26 mouse cellular contexts compared by ENCODE assay signal in genomic region chr8:118357596-118357995, GRCm38 (mm10).
DNase-seq lines count a peak whose midpoint lies in the region; ATAC-seq lines count a peak whose summit lies in the region.
"Had no signal": no experiment of that assay in that cellular context is flagged by ENCODE, and none has a peak within 500 bp of the region (broad histone marks: within the 10 kb centered on the region; RNA-seq: fewer than 3 reads in every experiment).

No protein-coding gene starts in this region.

- no peaks in the 10 kb centered on the region for H3K36me3 ChIP-seq in forebrain, embryonic 15.5 days
- H3K36me3 ChIP-seq: embryonic facial prominence, embryonic 12.5 days; embryonic facial prominence, embryonic 15.5 days; heart, embryonic 12.5 days; heart, embryonic 15.5 days; hindbrain, embryonic 10.5 days; hindbrain, embryonic 13.5 days had no signal

- H3K9ac ChIP-seq in forebrain, embryonic 15.5 days (replicated peaks): no peak overlapping the region
- H3K9ac ChIP-seq: embryonic facial prominence, embryonic 12.5 days; embryonic facial prominence, embryonic 15.5 days; heart, embryonic 12.5 days; heart, embryonic 15.5 days; hindbrain, embryonic 13.5 days had no signal

- no peak overlapping the region for H3K4me3 ChIP-seq in forebrain, embryonic 15.5 days
- H3K4me3 ChIP-seq: embryonic facial prominence, embryonic 12.5 days; embryonic facial prominence, embryonic 15.5 days; gastrocnemius, adult 2 months; heart, embryonic 12.5 days; heart, embryonic 15.5 days; hindbrain, embryonic 10.5 days; hindbrain, embryonic 13.5 days had no signal

- no peak for DNase-seq in frontal cortex, postnatal 10 days (ENCODE audit: low spot score in 2 of 2)
- peak; percentile 28 to 49 for DNase-seq in left cerebral cortex, adult 9 months (ENCODE audit: low spot score in 2 of 2)
- no peak for DNase-seq in left cerebral cortex, adult 11 months (ENCODE audit: low spot score)
- DNase-seq in right cerebral cortex, adult 2 months (ENCODE audit: low spot score in 2 of 2): peak; percentile 41 to 54
- DNase-seq in right cerebral cortex, postnatal 14 days: no peak
- DNase-seq in right cerebral cortex, postnatal 36 days (ENCODE audit: low spot score in 2 of 2): peak; percentile 39 to 58
- DNase-seq: adrenal gland, adult 8-10 months; adrenal gland, postnatal 25 days; cerebellum, adult 18-20 months; cerebellum, adult 9-10 months; cerebellum, postnatal 14 days; gastrocnemius, adult 2 months; gastrocnemius, postnatal 14 days; heart, adult 18-20 months; heart, postnatal 10 days; heart, postnatal 36 days had no signal

- ATAC-seq in frontal cortex, adult (ENCODE audit: low TSS enrichment): peak; percentile 85
- ATAC-seq in forebrain, embryonic 15.5 days (replicated peaks): no peak
- ATAC-seq: activated CD4-positive, CD25-positive, alpha-beta regulatory T cell, adult 4 months; hindbrain, embryonic 16.5 days had no signal

- H3K27me3 ChIP-seq in forebrain, embryonic 15.5 days: no peaks in the 10 kb centered on the region
- H3K27me3 ChIP-seq: embryonic facial prominence, embryonic 12.5 days; embryonic facial prominence, embryonic 15.5 days; heart, embryonic 12.5 days; heart, embryonic 15.5 days; hindbrain, embryonic 13.5 days had no signal

- H3K9me3 ChIP-seq in forebrain, embryonic 15.5 days: no peaks in the 10 kb centered on the region
- H3K9me3 ChIP-seq: embryonic facial prominence, embryonic 12.5 days; embryonic facial prominence, embryonic 15.5 days; heart, embryonic 12.5 days; heart, embryonic 15.5 days; hindbrain, embryonic 10.5 days; hindbrain, embryonic 13.5 days had no signal

- no peak overlapping the region for H3K27ac ChIP-seq in forebrain, embryonic 15.5 days (replicated peaks)
- H3K27ac ChIP-seq: embryonic facial prominence, embryonic 12.5 days; embryonic facial prominence, embryonic 15.5 days; gastrocnemius, adult 2 months; heart, embryonic 15.5 days; hindbrain, embryonic 10.5 days; hindbrain, embryonic 13.5 days had no signal

- H3K4me1 ChIP-seq in forebrain, embryonic 15.5 days: peaks cover 8% of the 10 kb centered on the region
- H3K4me1 ChIP-seq: embryonic facial prominence, embryonic 12.5 days; embryonic facial prominence, embryonic 15.5 days; heart, embryonic 12.5 days; heart, embryonic 15.5 days; hindbrain, embryonic 10.5 days had no signal

- no peak overlapping the region for H3K4me2 ChIP-seq in forebrain, embryonic 15.5 days (replicated peaks)
- H3K4me2 ChIP-seq: embryonic facial prominence, embryonic 12.5 days; embryonic facial prominence, embryonic 15.5 days; heart, embryonic 12.5 days; heart, embryonic 15.5 days; hindbrain, embryonic 13.5 days had no signal

- WGBS in forebrain, embryonic 15.5 days: 92% methylated on average over 7 of the region's 7 CpGs

Comparison
In these comparisons a context has a peak if more than half of its experiments do, and no peak if none do; other contexts are left out.
1. DNase-seq: peak in left cerebral cortex, adult 9 months (2 of 2), right cerebral cortex, adult 2 months (2 of 2) and right cerebral cortex, postnatal 36 days (2 of 2); none in frontal cortex, postnatal 10 days (0 of 2), left cerebral cortex, adult 11 months (single experiment) and right cerebral cortex, postnatal 14 days (single experiment).